Mouse (Mus musculus) thymus, postnatal 25 days (tissue): Measurements from ENCODE around the gene C030005K15Rik.
"Not testable (repeated sequence)": the region's sequence is repeated elsewhere in the genome, so short reads cannot be mapped to it uniquely, and the experiment has no call there.

Source experiments
- DNase-seq: peaks from one replicate; pipeline ENCODE4 v3.0.0; 2022

C030005K15Rik gene

DNA sequence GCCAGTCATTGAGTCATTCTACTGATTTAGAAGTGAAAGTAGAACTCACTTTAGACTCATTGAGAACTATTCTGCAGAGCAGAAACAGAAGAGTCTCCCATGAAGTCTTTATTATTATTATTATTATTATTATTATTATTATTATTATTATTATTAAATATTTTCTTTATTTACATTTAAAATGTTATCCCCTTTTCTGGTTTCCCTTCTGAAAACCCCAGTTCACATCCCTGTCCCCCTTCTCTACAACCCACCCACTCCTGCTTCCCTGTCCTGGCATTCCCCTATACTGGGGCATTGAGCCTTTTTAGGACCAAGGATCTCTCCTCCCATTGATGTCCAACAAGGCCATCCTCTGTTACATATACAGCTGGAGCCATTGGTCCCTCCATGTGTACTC, at the start of gene C030005K15Rik:
Gene C030005K15Rik, minus strand, starts transcription at position 101 of the 400 bp plus-strand sequence.
- DNase-seq = not testable (repeated sequence)

DNA sequence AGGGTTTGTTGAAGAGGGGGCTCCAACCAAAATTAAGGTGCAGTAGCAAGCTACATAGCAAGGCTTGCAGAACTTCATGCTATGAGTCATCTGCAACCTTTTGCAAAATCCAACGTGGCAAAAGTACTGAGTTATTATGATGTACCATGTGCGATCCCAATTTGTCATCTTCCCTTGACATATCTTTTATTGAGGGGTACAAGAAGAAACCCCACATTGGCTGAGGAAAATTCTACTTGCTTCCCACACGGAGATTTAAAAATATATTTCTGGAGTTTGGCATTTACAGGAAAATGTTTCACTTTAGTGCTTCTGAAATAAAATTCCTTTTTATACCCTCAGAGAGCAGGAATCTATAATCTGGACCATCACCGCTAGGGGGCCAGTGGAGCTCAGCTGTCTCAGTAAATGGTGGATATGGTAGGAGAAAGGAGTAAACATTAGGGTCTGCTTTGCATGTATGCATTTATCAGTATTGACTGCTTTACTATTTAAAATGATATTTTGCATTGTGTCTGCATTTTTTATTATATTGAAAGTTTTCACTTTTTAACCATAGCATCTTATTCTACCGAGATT, 41.7 kb upstream of the C030005K15Rik start:
- DNase-seq = no peak

DNA sequence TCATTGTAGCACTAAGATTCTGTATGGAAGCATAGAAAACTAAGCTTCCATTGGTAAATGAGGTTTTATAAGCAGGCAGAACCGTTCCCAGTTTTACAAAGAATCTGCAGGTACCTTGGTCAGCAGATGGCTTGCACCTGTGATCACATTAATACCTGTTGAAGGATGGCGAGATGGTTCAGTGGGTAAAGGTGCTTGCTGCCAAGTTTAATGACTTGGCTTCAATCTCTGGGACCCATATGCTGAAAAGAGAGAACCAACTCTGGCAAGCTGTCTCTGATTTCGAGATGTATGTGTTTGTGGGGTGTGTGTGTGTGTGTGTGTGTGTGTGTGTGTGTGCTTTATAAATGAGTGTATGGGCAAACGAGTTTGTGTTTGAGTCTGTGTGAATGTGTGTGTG, 27.3 kb upstream of the C030005K15Rik start:
- DNase-seq = no peak

DNA sequence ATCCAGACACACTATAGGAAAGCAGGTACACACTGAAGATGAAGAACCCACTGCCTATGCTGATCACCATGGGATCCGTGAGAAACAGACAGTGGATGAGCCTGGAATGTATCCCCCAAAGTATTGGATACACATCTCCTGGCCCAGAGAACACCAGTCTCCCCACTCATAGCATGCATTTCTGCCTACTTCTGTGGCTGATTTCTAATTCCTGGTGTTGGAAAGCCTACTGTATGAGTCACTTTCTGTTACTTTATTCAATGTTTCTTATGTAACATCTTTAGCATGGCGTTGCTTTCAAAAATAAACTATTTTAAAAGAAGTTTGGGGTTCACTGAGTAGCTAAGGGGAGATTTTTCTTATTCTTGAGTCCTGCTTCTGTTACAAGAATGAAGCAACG, 20.7 kb upstream of the C030005K15Rik start:
- DNase-seq = no peak

DNA sequence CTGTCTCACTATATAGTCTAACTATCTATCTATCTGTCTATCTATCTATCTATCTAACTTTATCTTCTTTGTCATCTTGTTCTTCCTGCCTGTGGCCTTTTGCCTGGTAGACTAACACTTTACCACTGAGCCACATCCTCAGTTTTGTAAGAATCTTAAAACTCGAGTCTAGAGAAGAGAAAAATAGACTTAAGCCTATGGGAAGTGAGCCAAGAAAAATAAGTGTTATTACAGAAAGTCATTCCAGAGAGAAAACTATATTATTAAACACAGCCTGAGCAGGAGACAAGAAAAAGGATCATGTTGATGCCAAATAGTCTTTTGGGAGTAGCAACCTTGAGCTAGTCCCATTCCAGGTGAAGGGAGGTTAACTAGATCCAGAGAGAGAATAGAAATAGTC, 626 bp downstream of the C030005K15Rik start:
- DNase-seq = no peak

DNA sequence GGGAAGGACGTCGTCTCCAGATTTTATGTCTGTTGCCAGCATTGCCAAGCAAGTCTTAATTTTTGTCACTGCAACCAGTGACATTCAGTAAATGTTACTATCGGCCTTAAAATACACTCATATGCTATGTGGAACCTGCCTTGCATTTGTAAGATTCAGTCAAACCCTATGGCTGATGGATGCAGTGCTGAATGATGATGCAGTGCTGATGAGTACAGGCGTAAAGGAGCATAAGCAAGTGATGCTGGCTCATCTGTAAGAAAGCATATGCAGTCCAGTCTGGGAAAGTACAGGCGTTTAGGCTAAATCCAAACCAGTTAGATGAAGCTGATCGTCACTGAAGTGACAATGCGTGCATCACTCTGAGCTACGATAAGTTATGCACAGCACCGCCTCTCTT, 3.8 kb downstream of the C030005K15Rik start:
- DNase-seq = no peak

DNA sequence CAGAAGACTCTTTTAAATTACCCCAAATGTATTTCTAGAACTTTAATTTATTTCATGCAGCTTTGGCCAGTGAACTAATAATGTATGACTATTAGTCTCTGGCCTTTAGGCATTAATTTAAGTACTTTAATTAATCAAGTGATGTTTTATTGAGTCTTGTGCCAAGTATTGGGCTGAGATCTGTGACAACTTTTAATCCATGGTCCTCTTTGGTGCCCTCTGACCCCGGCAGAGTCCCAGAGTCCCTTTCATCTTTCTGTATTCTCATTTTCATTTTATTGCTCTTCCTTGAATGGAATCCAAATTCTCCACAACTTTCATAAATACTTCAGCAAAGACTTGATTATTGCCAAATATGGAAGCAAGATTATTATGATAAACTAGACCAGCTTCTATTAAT, 5.9 kb downstream of the C030005K15Rik start:
- no peak for DNase-seq

DNA sequence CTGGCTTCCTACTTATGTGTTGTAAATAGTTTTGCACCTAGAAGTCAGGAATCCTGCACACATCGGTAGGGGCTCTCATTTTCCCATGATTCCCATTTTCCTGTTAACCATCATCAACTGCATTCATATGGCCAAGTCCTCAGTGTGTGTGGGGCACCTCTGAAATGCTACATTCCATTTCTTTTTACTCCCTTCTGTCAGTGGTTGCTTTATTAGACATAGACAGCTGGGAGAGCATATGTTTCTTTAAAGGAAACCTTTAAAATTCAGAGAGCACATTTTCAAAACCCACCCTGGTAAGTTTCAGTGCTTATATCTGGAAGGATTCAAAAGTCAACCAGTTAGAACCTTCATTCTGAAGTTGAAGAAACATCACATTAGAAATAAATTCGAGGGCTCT, 8.5 kb downstream of the C030005K15Rik start:
- DNase-seq = no peak

DNA sequence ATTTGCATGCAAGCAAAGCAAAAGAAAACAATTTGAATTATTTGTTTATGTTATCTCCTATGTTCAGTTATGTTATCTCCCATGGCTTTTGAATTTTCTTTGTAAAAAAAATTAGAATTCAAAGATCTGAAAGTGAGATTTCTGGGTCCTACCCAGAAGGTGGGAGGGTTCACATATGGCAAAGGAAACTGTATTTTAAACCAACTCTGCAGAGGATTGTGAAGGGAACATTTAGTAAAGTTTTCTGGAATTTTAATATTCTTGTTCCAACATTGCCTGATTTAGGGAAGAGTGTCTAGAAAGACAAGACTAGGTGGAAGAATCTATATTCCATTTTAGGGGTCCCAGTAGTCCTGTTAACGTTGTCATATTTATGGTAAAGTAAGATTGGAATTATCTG, 9.3 kb downstream of the C030005K15Rik start:
- DNase-seq = no peak

DNA sequence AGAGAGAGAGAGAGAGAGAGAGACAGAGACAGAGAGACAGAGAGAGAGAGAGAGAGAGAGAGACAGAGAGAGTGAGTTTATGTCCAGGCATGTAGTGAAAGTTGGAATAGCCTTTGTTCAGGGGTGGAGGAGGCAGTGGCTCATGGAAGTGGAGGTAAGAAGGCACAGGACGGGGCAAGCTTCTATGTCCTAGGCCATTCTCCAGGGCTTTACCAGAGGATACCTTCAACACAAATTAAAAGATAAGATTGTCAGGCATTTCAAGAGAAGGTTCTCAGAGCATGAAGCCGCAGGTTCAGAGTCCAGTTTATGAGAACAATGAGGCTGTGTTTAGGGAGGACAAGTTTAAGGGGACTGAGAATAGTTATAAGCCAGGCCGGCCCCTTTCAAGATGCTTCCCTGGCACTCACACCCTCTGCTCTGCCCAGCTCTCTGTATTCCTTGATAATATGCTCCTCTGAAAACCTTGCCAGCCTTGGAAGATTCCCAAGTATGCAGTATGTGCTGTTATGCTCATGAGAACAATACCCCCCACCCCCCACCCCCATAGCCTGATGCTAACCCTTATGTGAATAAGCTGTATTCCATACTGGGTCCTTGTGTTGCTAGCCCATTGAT, 11.2 kb downstream of the C030005K15Rik start:
- DNase-seq = no peak

DNA sequence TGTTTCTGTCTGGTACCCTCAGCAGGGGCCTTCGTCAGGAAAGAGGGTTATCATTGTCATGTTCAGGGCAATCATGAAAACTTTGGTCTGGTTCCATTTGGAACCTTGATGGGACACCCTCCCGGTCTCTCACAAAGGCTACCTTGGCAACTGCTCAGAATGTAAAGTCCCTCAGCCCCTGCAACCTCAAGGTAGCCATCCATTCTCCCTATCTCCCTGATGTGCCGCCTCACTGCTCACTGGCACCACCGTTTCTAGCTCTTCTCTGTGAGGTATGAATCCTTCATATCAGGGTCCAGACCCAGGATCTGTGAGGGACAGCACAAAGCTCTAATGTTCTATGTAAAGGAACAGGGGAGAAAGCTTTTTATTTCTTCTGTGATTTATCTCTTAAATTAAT, 12.0 kb downstream of the C030005K15Rik start:
- DNase-seq = no peak

DNA sequence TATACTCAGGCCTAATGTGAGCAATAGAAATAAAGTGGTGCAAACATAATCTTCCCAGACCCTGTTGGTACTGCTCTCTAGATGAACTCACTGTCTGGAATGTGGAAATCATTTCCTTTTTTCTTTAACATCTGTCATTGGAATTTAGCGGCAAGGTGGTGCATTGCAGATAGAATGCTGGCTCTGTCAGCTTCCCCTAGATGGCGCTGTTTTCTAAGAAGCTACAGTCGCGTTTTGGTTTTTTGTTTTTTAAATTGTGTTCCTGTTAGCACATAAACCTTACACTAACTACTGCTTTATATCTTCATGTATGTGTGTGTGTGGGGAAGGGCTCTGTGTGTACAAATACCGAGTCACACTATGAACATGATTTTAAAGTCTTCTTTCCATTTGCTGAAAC, 13.9 kb downstream of the C030005K15Rik start:
- DNase-seq = no peak

DNA sequence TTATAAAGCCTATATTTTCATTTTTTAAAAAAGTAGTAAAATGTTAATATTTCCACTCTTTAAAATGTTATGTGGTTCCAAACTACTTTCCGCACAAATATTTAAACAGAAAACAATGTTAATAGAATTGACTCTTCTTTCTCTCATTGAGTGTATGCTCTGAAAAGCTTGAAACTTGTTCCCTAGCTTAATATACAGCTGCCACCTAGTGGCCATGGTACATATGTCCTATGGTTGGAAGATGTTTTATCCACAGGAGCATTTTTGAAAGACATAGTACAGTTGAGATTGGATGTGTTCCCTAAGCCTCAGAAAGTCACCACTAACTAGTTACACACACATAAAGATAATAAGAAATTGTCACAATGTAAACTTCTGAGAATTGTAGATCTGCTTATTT, 22.0 kb downstream of the C030005K15Rik start:
- no peak for DNase-seq

DNA sequence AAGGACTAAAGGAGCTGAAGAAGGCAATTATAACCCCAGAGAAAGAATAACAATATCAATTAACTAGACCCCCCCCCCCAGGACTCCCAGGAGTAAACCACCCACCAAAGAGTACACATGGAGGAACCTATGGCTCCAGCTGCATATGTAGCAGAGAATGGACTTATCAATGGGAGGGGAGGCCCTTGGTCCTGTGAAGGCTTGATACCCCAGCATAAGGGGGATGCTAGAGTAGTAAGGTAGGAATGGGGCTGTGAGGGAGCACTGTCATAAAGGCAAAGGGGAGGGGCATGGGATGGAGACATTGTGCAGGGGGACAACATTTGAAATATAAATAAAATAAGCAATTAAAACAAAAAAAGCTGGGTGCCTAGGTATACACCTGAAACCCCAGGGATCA, 24.2 kb downstream of the C030005K15Rik start:
- DNase-seq = no peak

DNA sequence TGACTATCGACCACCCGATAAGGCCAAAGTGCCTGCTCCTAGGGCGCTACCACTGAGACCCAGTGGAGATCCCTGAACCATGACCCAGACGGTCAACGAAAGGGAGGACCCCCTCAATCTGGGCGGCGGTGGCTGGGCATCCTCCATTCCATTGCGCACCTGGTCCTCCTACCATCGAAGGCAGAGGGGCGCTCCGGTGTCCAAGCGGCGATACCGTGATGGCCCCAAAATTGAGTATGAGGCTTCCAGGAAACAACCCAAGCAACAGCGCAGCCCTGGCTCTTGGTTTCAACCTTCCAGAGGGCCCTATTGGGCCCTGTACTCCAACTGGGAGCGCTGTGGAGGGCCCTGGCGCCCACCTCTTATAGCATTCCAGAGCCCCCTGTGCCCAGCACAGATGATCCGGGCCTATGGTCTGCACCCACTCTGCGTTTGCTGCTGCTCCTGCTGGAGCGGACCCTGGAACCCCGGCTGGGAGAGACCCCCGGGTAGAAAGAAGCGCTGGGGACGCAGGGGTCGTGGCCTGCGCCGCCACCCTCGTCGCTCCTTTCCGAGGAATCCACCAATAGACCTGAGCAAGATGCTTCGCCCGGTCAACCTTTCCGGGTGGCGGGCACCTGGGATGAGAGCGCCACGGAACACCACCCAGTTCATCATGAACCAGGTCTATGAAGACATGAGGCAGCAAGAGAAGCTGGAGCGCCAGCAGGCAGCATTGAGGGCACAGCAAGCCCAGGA, 33.0 kb downstream of the C030005K15Rik start:
- DNase-seq = no peak

DNA sequence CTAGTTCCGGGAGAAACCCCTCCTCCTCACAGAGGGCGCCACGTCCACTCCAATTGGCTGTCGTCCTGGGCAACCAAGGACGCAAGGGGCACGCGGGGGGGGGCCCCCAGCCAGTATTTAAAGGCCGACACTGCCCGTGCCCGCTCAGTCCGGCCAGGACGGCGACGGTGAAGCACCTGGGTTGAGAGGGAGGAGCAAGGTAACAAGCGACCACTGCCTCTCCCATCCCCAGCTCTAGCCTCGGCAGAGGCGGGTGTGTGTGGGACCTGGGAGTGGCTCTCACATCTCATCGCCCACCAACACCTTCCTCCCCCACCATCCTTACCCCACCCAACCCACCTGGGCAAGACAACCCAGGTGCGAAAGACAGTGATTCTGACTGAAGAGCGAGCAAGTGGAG, 33.6 kb downstream of the C030005K15Rik start, which contains the start of gene Ccer1:
Gene Ccer1, plus strand, starts transcription at position 147 of the 400 bp plus-strand sequence.
- no peak for DNase-seq

DNA sequence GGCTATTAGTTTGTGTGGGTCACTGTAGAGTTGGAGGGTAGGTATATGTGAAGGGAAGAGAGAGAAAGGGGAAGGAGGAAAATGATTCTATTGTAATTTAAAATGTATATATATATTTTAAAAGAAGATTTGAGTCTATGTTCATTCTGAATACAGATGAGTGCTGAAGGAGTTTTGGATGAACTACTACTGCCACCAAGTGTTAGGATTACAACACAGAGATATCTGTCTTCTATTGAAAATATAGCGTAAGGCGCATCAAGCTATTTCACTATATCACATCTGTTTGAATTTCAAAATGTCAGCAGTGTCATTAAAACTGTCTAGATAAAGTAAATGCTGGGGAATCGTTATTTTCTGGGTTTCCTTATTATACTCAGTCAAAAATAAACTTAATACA, 37.1 kb downstream of the C030005K15Rik start:
- DNase-seq = no peak

DNA sequence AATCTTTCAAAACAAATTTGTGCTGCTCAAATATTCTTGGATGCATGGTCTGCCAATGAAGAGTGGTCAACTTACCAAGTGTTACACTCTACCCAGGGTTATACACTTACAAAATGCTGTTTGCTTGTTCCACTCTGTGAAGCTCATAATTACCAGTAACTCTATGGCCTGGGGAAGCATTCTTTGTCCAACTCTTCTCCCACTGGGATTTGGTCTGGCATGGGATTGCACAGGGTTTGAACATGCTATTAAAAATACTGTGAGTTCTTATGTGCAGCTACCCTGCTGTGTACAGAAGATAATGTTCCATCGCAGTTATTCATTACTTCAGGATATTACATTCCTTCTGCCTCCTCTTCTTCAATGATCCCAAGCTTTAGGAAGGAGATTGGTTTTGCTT, 39.4 kb downstream of the C030005K15Rik start:
- DNase-seq = no peak

DNA sequence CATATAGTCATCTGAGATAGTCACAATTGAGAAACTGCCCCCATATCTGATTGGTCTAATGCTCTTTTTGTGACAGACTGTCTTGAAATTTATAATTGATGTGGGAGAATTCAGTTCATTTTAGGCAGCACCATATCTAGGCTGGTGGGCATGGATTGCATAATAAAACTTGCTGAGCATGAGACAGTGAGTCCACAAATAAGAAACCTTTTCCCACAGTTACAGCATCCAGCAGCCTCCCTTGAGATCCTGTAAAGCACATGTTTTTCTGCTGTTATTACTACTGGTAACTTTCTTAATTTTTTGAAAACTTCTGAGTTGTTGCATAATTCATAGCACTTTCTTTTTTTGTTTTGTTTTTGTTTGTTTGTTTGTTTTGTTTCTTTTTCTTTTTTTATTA, 43.6 kb downstream of the C030005K15Rik start:
- DNase-seq = no peak
